Mouse (Mus musculus): ENCODE data around the gene Gdf15.

DNA sequence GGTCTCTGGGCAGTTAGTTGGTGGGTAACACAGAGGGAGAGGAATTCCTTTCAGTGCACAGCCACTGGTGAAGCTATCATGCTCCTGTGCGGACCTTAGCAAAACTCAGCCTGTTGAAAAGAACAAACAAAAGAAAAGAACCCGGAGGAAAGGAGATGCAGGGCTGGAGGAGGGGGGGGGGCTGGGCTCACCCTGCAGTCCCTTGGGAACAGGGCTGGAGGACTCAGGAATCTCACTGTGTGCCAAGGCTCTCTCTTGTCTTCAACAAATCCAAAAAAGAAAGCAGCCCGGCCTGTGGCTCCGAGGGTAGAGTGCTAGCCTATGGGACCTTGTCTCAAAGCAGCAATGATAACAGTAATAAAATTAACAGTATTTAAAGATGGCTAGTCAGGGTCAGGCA lies 31.4 kb upstream of the Gdf15 start:
- TF ChIP-seq EP300 (optimal IDR thresholded peaks at IDR 0.05) (no peak), CTCF (IDR thresholded peaks at IDR 0.05; ENCODE audit: low read depth) (no peak)
